Mouse (Mus musculus) 3T3-L1 (cell line): ENCODE data around the gene Pdlim4.
"Not testable (repeated sequence)": the region's sequence is repeated elsewhere in the genome, so short reads cannot be mapped to it uniquely, and the experiment has no call there.

ENCODE experiments used
- DNase-seq: peaks from one replicate; pipeline ENCODE4 v3.0.0-alpha.2; 2015; ENCODE audit warnings: low read depth, low spot score

The Pdlim4 gene

GRCm38 (mm10) chr11:54018893-54019732 is 49.7 kb downstream of the Pdlim4 start:
- DNase-seq, result peak; percentile 85

- DNase-seq, result no peak
Measured at GRCm38 (mm10) chr11:54017596-54017995, 51.2 kb downstream of the Pdlim4 start.

GRCm38 (mm10) chr11:54016051-54016450 is 52.8 kb downstream of the Pdlim4 start:
- no peak for DNase-seq

- no peak for DNase-seq
Measured at GRCm38 (mm10) chr11:54012961-54013360, 55.9 kb downstream of the Pdlim4 start.

GRCm38 (mm10) chr11:54011255-54011654 is 57.6 kb downstream of the Pdlim4 start:
- no peak for DNase-seq

- DNase-seq, result no peak
Measured at GRCm38 (mm10) chr11:54008416-54008920, 60.3 kb downstream of the Pdlim4 start.

GRCm38 (mm10) chr11:54007717-54008116 is 61.1 kb downstream of the Pdlim4 start:
- no peak for DNase-seq

- DNase-seq, result no peak
Measured at GRCm38 (mm10) chr11:54006901-54007300, 61.9 kb downstream of the Pdlim4 start.

GRCm38 (mm10) chr11:54006362-54006761 is 62.5 kb downstream of the Pdlim4 start:
- not testable (repeated sequence) for DNase-seq
